Mouse (Mus musculus) limb, embryonic 14.5 days (tissue): ENCODE measurements around the gene Trib2. TPM values are rescaled to one million over a fixed set of nuclear protein-coding genes. Genes with fewer than 3 reads are reported as not detected.

Experiments
- ATAC-seq: fragments of 200-750 bp; cut with Nextera tagmentation; 2 replicates; pipeline ENCODE4 v1.8.0; 2017; ENCODE audit warnings: low read depth, moderate number of reproducible peaks, moderate TSS enrichment; ENCODE audit not compliant: low FRiP score
- DNase-seq: peaks from one replicate; pipeline ENCODE4 v3.0.0-alpha.2; 2015; ENCODE audit warnings: low spot score
- H3K27ac ChIP-seq: fragments of 300-500 bp; sonication (generic); replicated peaks from 2 replicates; pipeline ENCODE4 v1.5.1; 2014; ENCODE audit warnings: low read depth, mild to moderate bottlenecking, low read length, moderate library complexity, mixed read lengths
- H3K27me3 ChIP-seq: fragments of 300-500 bp; sonication (generic); 2 replicates; pipeline ENCODE4 v1.6.1; 2014; ENCODE audit warnings: low read length, mixed read lengths; ENCODE audit not compliant: control insufficient read depth, insufficient read depth
- H3K36me3 ChIP-seq: fragments of 300-500 bp; sonication (generic); 2 replicates; pipeline ENCODE4 v1.6.1; 2014; ENCODE audit warnings: mild to moderate bottlenecking, low read length, moderate library complexity, mixed read lengths; ENCODE audit not compliant: control insufficient read depth, insufficient read depth
- H3K4me1 ChIP-seq: fragments of 300-500 bp; sonication (generic); 2 replicates; pipeline ENCODE4 v1.6.1; 2014; ENCODE audit warnings: antibody characterized with exemption, low read length, mixed read lengths; ENCODE audit not compliant: control insufficient read depth, insufficient read depth
- H3K4me2 ChIP-seq: fragments of 300-500 bp; sonication (generic); replicated peaks from 2 replicates; pipeline ENCODE4 v1.6.1; 2014; ENCODE audit warnings: low read depth, mild to moderate bottlenecking, low read length, moderate library complexity; ENCODE audit not compliant: severe bottlenecking
- H3K4me3 ChIP-seq: fragments of 300-500 bp; sonication (generic); replicated peaks from 2 replicates; pipeline ENCODE4 v1.5.1; 2014; ENCODE audit warnings: low read length
- H3K9ac ChIP-seq: fragments of 300-500 bp; sonication (generic); 2 replicates; pipeline ENCODE4 v1.6.1; 2014; ENCODE audit warnings: mild to moderate bottlenecking, low read depth, low read length, moderate library complexity; ENCODE audit not compliant: severe bottlenecking
- H3K9me3 ChIP-seq: fragments of 300-500 bp; sonication (generic); 2 replicates; pipeline ENCODE4 v1.6.1; 2016; ENCODE audit warnings: low read length; ENCODE audit not compliant: control insufficient read depth
- POLR2A ChIP-seq: fragments of 200-500 bp; IDR thresholded peaks from 2 replicates; pipeline ENCODE4 v1.8.0; 2012; ENCODE audit warnings: inconsistent platforms, mild to moderate bottlenecking, moderate library complexity, borderline replicate concordance; ENCODE audit not compliant: insufficient read depth, insufficient read length; ENCODE audit errors: extremely low read depth
- WGBS: fragments of 180-500 bp; shearing (Covaris S2); extraction: QIAGEN DNeasy Blood & Tissue Kit; methylation state at CpG from one replicate; pipeline ENCODE4 v1.1.7; 2014; 5-methylcytosine and 5-hydroxymethylcytosine counted together
- polyA plus RNA-seq, 2 experiments: library from polyadenylated mRNA; depleted of rRNA in 1 of 2; stranded (reverse) in 1 of 2; unstranded in 1 of 2; fragments of >200 nt; fragmentation: Nextera tagmentation in 1 of 2; extraction: Ambion mirVana in 1 of 2; gene quantifications; 2 replicates each; pipeline versions ENCODE4 v1.2.1 to v1.2.3; 2012 to 2014

Gene Trib2
- polyA plus RNA-seq, 2 experiments = 44.7 to 64.2 TPM

DNA sequence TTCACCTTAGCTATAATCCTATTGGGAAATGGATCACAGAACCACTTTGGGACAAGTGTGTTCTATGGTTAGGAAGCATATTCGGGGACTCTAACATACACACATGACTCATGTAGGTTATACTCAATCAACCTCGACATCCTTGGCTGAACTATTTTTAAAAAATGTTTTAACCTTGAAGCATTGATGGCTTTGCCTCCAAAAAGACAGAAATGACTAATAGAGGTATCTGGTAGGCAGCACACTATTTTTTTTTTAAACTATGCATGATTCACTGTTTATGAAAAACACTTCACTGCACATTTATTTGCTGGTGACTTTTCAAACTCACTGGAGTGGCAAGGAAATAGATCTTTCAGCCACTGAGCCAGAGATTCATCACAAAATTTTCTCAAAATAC is 21.5 kb upstream of the Trib2 start:
- H3K4me3 ChIP-seq = no peak overlapping the region
- DNase-seq = no peak
- H3K36me3 ChIP-seq = no peaks in the 10 kb centered on the region
- H3K9ac ChIP-seq = no peak overlapping the region
- ATAC-seq = no peak
- no peak overlapping the region for H3K27ac ChIP-seq
- no peaks in the 10 kb centered on the region for H3K9me3 ChIP-seq
- WGBS = 87% methylated on average over 2 of the region's 2 CpGs
- no peaks in the 10 kb centered on the region for H3K27me3 ChIP-seq
- TF ChIP-seq POLR2A = no peak
- H3K4me2 ChIP-seq = no peak overlapping the region
- no peaks in the 10 kb centered on the region for H3K4me1 ChIP-seq

DNA sequence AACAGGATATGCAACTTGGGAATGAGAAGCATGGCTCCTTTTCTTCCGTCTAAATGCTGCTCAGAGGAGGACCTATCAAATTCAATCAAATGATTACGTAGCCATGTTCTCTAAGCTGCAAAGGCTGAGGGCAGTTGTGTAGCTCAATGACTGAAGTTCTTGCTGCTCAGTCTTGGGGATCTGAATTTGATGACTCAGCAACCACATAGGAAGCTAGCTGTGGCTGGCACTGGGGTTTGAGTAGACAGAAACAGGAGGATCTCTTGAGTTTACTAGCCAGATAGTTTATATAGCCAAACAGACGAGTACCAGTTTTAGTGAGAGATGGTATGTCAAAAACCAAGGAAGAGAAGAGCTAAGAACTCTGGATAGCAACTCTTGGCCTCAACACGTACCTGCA is 20.8 kb upstream of the Trib2 start:
- Histone ChIP-seq H3K4me1 (no peaks in the 10 kb centered on the region), H3K27me3 (no peaks in the 10 kb centered on the region), H3K4me3 (no peak overlapping the region), H3K4me2 (no peak overlapping the region), H3K9ac (no peak overlapping the region), H3K36me3 (no peaks in the 10 kb centered on the region), H3K9me3 (no peaks in the 10 kb centered on the region), H3K27ac (no peak overlapping the region)
- ATAC-seq (no peak), DNase-seq (no peak)
- 84% methylated on average over 4 of the region's 4 CpGs for WGBS
- no peak for TF ChIP-seq POLR2A

GRCm38 (mm10) chr12:15832674-15833052 is 15.9 kb upstream of the Trib2 start:
- Histone ChIP-seq H3K9me3 (no peaks in the 10 kb centered on the region), H3K4me2 (no peak overlapping the region), H3K4me3 (no peak overlapping the region), H3K27me3 (no peaks in the 10 kb centered on the region), H3K9ac (no peak overlapping the region), H3K36me3 (no peaks in the 10 kb centered on the region), H3K4me1 (no peaks in the 10 kb centered on the region), H3K27ac (no peak overlapping the region)
- 86% methylated on average over 7 of the region's 7 CpGs for WGBS
- DNase-seq (no peak), ATAC-seq (no peak)
- TF ChIP-seq POLR2A = no peak

- Histone ChIP-seq H3K4me1 (no peaks in the 10 kb centered on the region), H3K4me2 (no peak overlapping the region), H3K9ac (no peak overlapping the region), H3K4me3 (no peak overlapping the region), H3K27me3 (no peaks in the 10 kb centered on the region), H3K9me3 (no peaks in the 10 kb centered on the region), H3K36me3 (no peaks in the 10 kb centered on the region), H3K27ac (no peak overlapping the region)
- ATAC-seq (no peak), DNase-seq (no peak)
- 83% methylated on average over 3 of the region's 3 CpGs for WGBS
- TF ChIP-seq POLR2A = no peak
Observed at GRCm38 (mm10) chr12:15831941-15832673, 15.4 kb upstream of the Trib2 start.

- H3K9me3 ChIP-seq = no peaks in the 10 kb centered on the region
- H3K27ac ChIP-seq = no peak overlapping the region
- no peak for TF ChIP-seq POLR2A
- H3K4me3 ChIP-seq = no peak overlapping the region
- no peaks in the 10 kb centered on the region for H3K36me3 ChIP-seq
- H3K9ac ChIP-seq = no peak overlapping the region
- H3K4me1 ChIP-seq = no peaks in the 10 kb centered on the region
- H3K4me2 ChIP-seq = no peak overlapping the region
- ATAC-seq = no peak
- no peak for DNase-seq
- no peaks in the 10 kb centered on the region for H3K27me3 ChIP-seq
- WGBS = 85% methylated on average over 3 of the region's 3 CpGs
Observed at GRCm38 (mm10) chr12:15830750-15831149, 14.0 kb upstream of the Trib2 start.
